Mouse (Mus musculus) midbrain, postnatal 0 days (tissue): Measurements from ENCODE around the gene Ppp1r16b. TPM values are rescaled to one million over a fixed set of nuclear protein-coding genes. Genes with fewer than 3 reads are reported as not detected.

ENCODE experiments used
- ATAC-seq: fragments of 200-750 bp; cut with Nextera tagmentation; 2 replicates; pipeline ENCODE4 v1.8.0; 2017; ENCODE audit warnings: moderate number of reproducible peaks, mild to moderate bottlenecking, moderate TSS enrichment, moderate library complexity; ENCODE audit not compliant: low FRiP score
- DNase-seq: peaks from one replicate; pipeline ENCODE4 v3.0.0-alpha.2; 2015; ENCODE audit warnings: low spot score
- H3K27ac ChIP-seq: fragments of 300-500 bp; sonication (generic); 2 replicates; pipeline ENCODE4 v1.5.1; 2014; ENCODE audit warnings: low read depth, mild to moderate bottlenecking, low read length, mixed read lengths
- H3K27me3 ChIP-seq: fragments of 300-500 bp; sonication (generic); 2 replicates; pipeline ENCODE4 v1.6.1; 2014; ENCODE audit warnings: low read length, control low read depth, mixed read lengths; ENCODE audit not compliant: insufficient read depth
- H3K36me3 ChIP-seq: fragments of 300-500 bp; sonication (generic); 2 replicates; pipeline ENCODE4 v1.6.1; 2014; ENCODE audit warnings: low read length, control low read depth, mixed read lengths; ENCODE audit not compliant: insufficient read depth
- H3K4me1 ChIP-seq: fragments of 300-500 bp; sonication (generic); 2 replicates; pipeline ENCODE4 v1.6.1; 2014; ENCODE audit warnings: mild to moderate bottlenecking, control low read depth, antibody characterized with exemption, low read length, mixed read lengths; ENCODE audit not compliant: insufficient read depth
- H3K4me2 ChIP-seq: fragments of 300-500 bp; sonication (generic); 2 replicates; pipeline ENCODE4 v1.6.1; 2014; ENCODE audit warnings: low read depth, mild to moderate bottlenecking, low read length, mixed read lengths; ENCODE audit not compliant: poor library complexity, severe bottlenecking
- H3K4me3 ChIP-seq: fragments of 300-500 bp; sonication (generic); 2 replicates; pipeline ENCODE4 v1.5.1; 2014; ENCODE audit warnings: low read depth, mild to moderate bottlenecking, low read length, moderate library complexity
- H3K9ac ChIP-seq: fragments of 300-500 bp; sonication (generic); replicated peaks from 2 replicates; pipeline ENCODE4 v1.6.1; 2014; ENCODE audit warnings: mild to moderate bottlenecking, low read length, moderate library complexity, mixed read lengths; ENCODE audit not compliant: poor library complexity, severe bottlenecking
- H3K9me3 ChIP-seq: fragments of 300-500 bp; sonication (generic); 2 replicates; pipeline ENCODE4 v1.6.1; 2016; ENCODE audit warnings: low read length, control low read depth
- CTCF ChIP-seq: IDR thresholded peaks from 2 replicates; pipeline ENCODE4 v1.5.1; 2016; ENCODE audit warnings: antibody characterized with exemption, mild to moderate bottlenecking
- WGBS: fragments of 180-500 bp; shearing (Covaris S2); extraction: QIAGEN DNeasy Blood & Tissue Kit; methylation state at CpG from one replicate; pipeline ENCODE4 v1.1.7; 2014; 5-methylcytosine and 5-hydroxymethylcytosine counted together
- polyA plus RNA-seq: library from polyadenylated mRNA; unstranded; fragments of >200 nt; fragmentation: Nextera tagmentation; extraction: Ambion mirVana; gene quantifications from 2 replicates; pipeline ENCODE4 v1.2.1, GENCODE M21; 2015
- total RNA-seq: library from RNA; depleted of rRNA; stranded (reverse); fragments of >200 nt; gene quantifications from 2 replicates; pipeline ENCODE4 v1.2.3, GENCODE M21; 2014

The Ppp1r16b gene
- total and polyA plus RNA-seq, 2 experiments from 2014 or later, result 31.6 to 32.2 TPM

- Histone ChIP-seq H3K9ac (no peak overlapping the region), H3K9me3 (no peaks in the 10 kb centered on the region), H3K4me1 (no peaks in the 10 kb centered on the region), H3K4me2 (no peak overlapping the region), H3K4me3 (no peak overlapping the region), H3K36me3 (no peaks in the 10 kb centered on the region), H3K27me3 (no peaks in the 10 kb centered on the region), H3K27ac (no peak overlapping the region)
- no peak for TF ChIP-seq CTCF
- ATAC-seq, result no peak
- DNase-seq, result no peak
- 76% methylated on average over 7 of the region's 7 CpGs for WGBS
Observed at GRCm38 (mm10) chr2:158778349-158778748, 113.2 kb downstream of the Ppp1r16b start.

- 88% methylated on average over 7 of the region's 7 CpGs for WGBS
- no peak for TF ChIP-seq CTCF
- Histone ChIP-seq H3K27ac (no peak overlapping the region), H3K9me3 (no peaks in the 10 kb centered on the region), H3K9ac (no peak overlapping the region), H3K36me3 (no peaks in the 10 kb centered on the region), H3K4me3 (no peak overlapping the region), H3K27me3 (no peaks in the 10 kb centered on the region), H3K4me2 (no peak overlapping the region), H3K4me1 (no peaks in the 10 kb centered on the region)
- ATAC-seq, result no peak
- no peak for DNase-seq
Observed at GRCm38 (mm10) chr2:158781126-158781525, 115.9 kb downstream of the Ppp1r16b start.

- Histone ChIP-seq H3K4me3 (no peak overlapping the region), H3K27ac (no peak overlapping the region), H3K4me1 (no peaks in the 10 kb centered on the region), H3K27me3 (no peaks in the 10 kb centered on the region), H3K9me3 (no peaks in the 10 kb centered on the region), H3K9ac (no peak overlapping the region), H3K36me3 (no peaks in the 10 kb centered on the region), H3K4me2 (no peak overlapping the region)
- DNase-seq (no peak), ATAC-seq (no peak)
- no peak for TF ChIP-seq CTCF
- WGBS, result 76% methylated on average over 14 of the region's 14 CpGs
Observed at GRCm38 (mm10) chr2:158786927-158787795, 122.0 kb downstream of the Ppp1r16b start.

GRCm38 (mm10) chr2:158794494-158795004 is 129.4 kb downstream of the Ppp1r16b start, which contains the start of gene Dhx35:
Gene Dhx35 (plus strand): TSS chr2:158794807.
- Histone ChIP-seq H3K4me3 (peak within 1 kb of the TSS; percentile 57), H3K4me1 (peaks cover 9% of the 10 kb centered on the region), H3K9ac (peak within 1 kb of the TSS; percentile 55), H3K27me3 (no peaks in the 10 kb centered on the region), H3K36me3 (no peaks in the 10 kb centered on the region), H3K27ac (peak within 1 kb of the TSS; percentile 82), H3K9me3 (no peaks in the 10 kb centered on the region), H3K4me2 (peak within 1 kb of the TSS; percentile 80)
- peak; percentile 99 for ATAC-seq
- peak; percentile 98 for DNase-seq
- 0% methylated on average over 31 of the region's 33 CpGs for WGBS
- TF ChIP-seq CTCF, result peak; percentile 14; the same call in 1 of the 2 replicates

GRCm38 (mm10) chr2:158795043-158795442 is 129.8 kb downstream of the Ppp1r16b start:
- peak overlapping the region; percentile 57 for H3K4me3 ChIP-seq
- no peaks in the 10 kb centered on the region for H3K27me3 ChIP-seq
- H3K4me2 ChIP-seq, result peak overlapping the region; percentile 80
- no peaks in the 10 kb centered on the region for H3K9me3 ChIP-seq
- DNase-seq, result no peak
- ATAC-seq, result no peak
- WGBS, result 11% methylated on average over 15 of the region's 15 CpGs
- no peak for TF ChIP-seq CTCF
- peak overlapping the region; percentile 55 for H3K9ac ChIP-seq
- 0 out of 2 replicates have a peak overlapping the region, but pooled peaks have one; percentile 1 for H3K27ac ChIP-seq
- H3K36me3 ChIP-seq, result no peaks in the 10 kb centered on the region
- H3K4me1 ChIP-seq, result peaks cover 9% of the 10 kb centered on the region

GRCm38 (mm10) chr2:158795875-158796274 is 130.7 kb downstream of the Ppp1r16b start:
- H3K9me3 ChIP-seq, result no peaks in the 10 kb centered on the region
- no peak for DNase-seq
- H3K36me3 ChIP-seq, result no peaks in the 10 kb centered on the region
- TF ChIP-seq CTCF, result no peak
- peaks cover 9% of the 10 kb centered on the region for H3K4me1 ChIP-seq
- no peak overlapping the region for H3K4me3 ChIP-seq
- H3K4me2 ChIP-seq, result no peak overlapping the region
- whole genome bisulfite sequencing, result 86% methylated on average over 2 of the region's 2 CpGs
- H3K27ac ChIP-seq, result no peak overlapping the region
- no peak for ATAC-seq
- H3K27me3 ChIP-seq, result no peaks in the 10 kb centered on the region
- no peak overlapping the region for H3K9ac ChIP-seq
